8 mouse cellular contexts compared by ENCODE assay signal in the genomic region with DNA sequence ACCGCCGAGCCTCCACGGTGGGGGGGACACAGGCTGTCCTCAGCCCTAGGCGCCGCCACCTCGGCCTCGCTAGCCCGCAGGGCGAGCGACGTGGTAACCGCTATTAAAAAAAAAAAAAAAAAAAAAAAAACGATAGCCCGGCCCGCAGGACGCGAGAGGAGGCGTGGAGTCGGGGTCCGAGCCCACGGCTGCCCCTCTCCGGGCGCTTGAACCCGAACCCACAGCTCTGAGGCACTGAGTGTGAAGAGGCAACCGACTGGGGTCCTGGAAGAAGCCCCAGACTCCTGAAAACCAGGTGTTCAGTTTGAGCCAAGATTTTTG. TPM values are rescaled to one million over a fixed set of nuclear protein-coding genes. Genes with fewer than 3 reads are reported as not detected.
A peak's percentile ranks its signal among the peaks of the same experiment; 100 is the strongest.
DNase-seq lines count a peak whose midpoint lies in the region; ATAC-seq and TF ChIP-seq lines count a peak whose summit lies in the region.

No protein-coding gene starts in this region.

- TF ChIP-seq CTCF in kidney, adult 2 months (conservative IDR thresholded peaks at IDR 0.05; ENCODE audit: insufficient read depth, insufficient read length, low read depth, low read length), result no peak
- no peak for TF ChIP-seq CTCF in bone marrow macrophage, adult 2 months (IDR thresholded peaks at IDR 0.05; ENCODE audit: low read depth, low read length)

- H3K4me2 ChIP-seq in hindbrain, embryonic 13.5 days, result peak overlapping the region; percentile 73
- peak overlapping the region; percentile 72 for H3K4me2 ChIP-seq in midbrain, embryonic 14.5 days (ENCODE audit: low read length)

- no peaks in the 10 kb centered on the region for H3K9me3 ChIP-seq in hindbrain, embryonic 13.5 days
- no peaks in the 10 kb centered on the region for H3K9me3 ChIP-seq in midbrain, embryonic 14.5 days (ENCODE audit: control insufficient read depth, low read length)

- no peak for DNase-seq in kidney, adult 2 months
- no peak for DNase-seq in kidney, adult 8-10 months
- DNase-seq in midbrain, embryonic 14.5 days, result no peak
- DNase-seq in B cell, adult 2 months, result no peak
- DNase-seq in cerebellum, postnatal 36 days, result no peak
- no peak for DNase-seq in cerebellum, postnatal 4 days (ENCODE audit: low spot score in 2 of 2)

- no peak; the same call in 1 of the 2 replicates for ATAC-seq in hindbrain, embryonic 13.5 days (ENCODE audit: low FRiP score)
- 0 out of 2 replicates have a peak, but pooled peaks have one; percentile 16 for ATAC-seq in midbrain, embryonic 14.5 days (ENCODE audit: low FRiP score, low TSS enrichment)

- no peaks in the 10 kb centered on the region for H3K36me3 ChIP-seq in kidney, adult 2 months (ENCODE audit: control insufficient read depth, insufficient read depth, low read length)
- peaks cover 6% of the 10 kb centered on the region; the same call in 1 of the 2 replicates for H3K36me3 ChIP-seq in hindbrain, embryonic 13.5 days
- H3K36me3 ChIP-seq in midbrain, embryonic 14.5 days (ENCODE audit: control insufficient read depth, insufficient read depth, low read length), result no peaks in the 10 kb centered on the region

- peak overlapping the region; percentile 94 for H3K4me3 ChIP-seq in kidney, adult 2 months (ENCODE audit: insufficient read depth, low read depth, low read length)
- H3K4me3 ChIP-seq in bone marrow macrophage, adult 2 months (ENCODE audit: insufficient read depth, low read length), result peak overlapping the region; percentile 95
- peak overlapping the region; percentile 61 for H3K4me3 ChIP-seq in hindbrain, embryonic 13.5 days
- H3K4me3 ChIP-seq in midbrain, embryonic 14.5 days (replicated peaks; ENCODE audit: low read depth, low read length), result peak overlapping the region; percentile 69

- H3K9ac ChIP-seq in hindbrain, embryonic 13.5 days, result peak overlapping the region; percentile 82
- peak overlapping the region; percentile 85 for H3K9ac ChIP-seq in midbrain, embryonic 14.5 days (replicated peaks; ENCODE audit: low read length)

- H3K27ac ChIP-seq in kidney, adult 2 months (ENCODE audit: insufficient read depth, low read depth, low read length), result peak overlapping the region; percentile 49
- peak overlapping the region; percentile 47; the same call in 1 of the 2 replicates for H3K27ac ChIP-seq in bone marrow macrophage, adult 2 months (ENCODE audit: insufficient read depth, low read depth, low read length)
- H3K27ac ChIP-seq in hindbrain, embryonic 13.5 days, result peak overlapping the region; percentile 89
- peak overlapping the region; percentile 83 for H3K27ac ChIP-seq in midbrain, embryonic 14.5 days (replicated peaks; ENCODE audit: low read depth, low read length)

- under 1% methylated on average over 24 of the region's 25 CpGs for WGBS in kidney, adult 2 months
- under 1% methylated on average over 24 of the region's 25 CpGs for WGBS in hindbrain, embryonic 13.5 days
- WGBS in midbrain, embryonic 14.5 days, result 0% methylated on average over 24 of the region's 25 CpGs

- peaks cover 10% of the 10 kb centered on the region; the same call in 1 of the 2 replicates for H3K4me1 ChIP-seq in kidney, adult 2 months (ENCODE audit: control insufficient read depth, insufficient read depth, low read length)
- H3K4me1 ChIP-seq in bone marrow macrophage, adult 2 months (ENCODE audit: control insufficient read depth, insufficient read depth, low read length), result peaks cover 2% of the 10 kb centered on the region
- peaks cover 23% of the 10 kb centered on the region for H3K4me1 ChIP-seq in hindbrain, embryonic 13.5 days (replicated peaks)
- peaks cover 14% of the 10 kb centered on the region for H3K4me1 ChIP-seq in midbrain, embryonic 14.5 days (ENCODE audit: control insufficient read depth, insufficient read depth, low read length)

- no peak for TF ChIP-seq POLR2A in kidney, adult 2 months (IDR thresholded peaks at IDR 0.05; ENCODE audit: low read depth, low read length)
- no peak for TF ChIP-seq POLR2A in bone marrow macrophage, adult 2 months (IDR thresholded peaks at IDR 0.05; ENCODE audit: borderline replicate concordance, low read depth, low read length)

- no peaks in the 10 kb centered on the region for H3K27me3 ChIP-seq in kidney, adult 2 months (replicated peaks; ENCODE audit: control insufficient read depth, insufficient read depth, low read length)
- no peaks in the 10 kb centered on the region for H3K27me3 ChIP-seq in hindbrain, embryonic 13.5 days
- H3K27me3 ChIP-seq in midbrain, embryonic 14.5 days (ENCODE audit: control insufficient read depth, insufficient read depth, low read length), result no peaks in the 10 kb centered on the region

RNA-seq across cellular contexts. Expression of gene Snx25, which starts 11.9 kb away (rescaled TPM):
- 8.6 and 9.8 TPM in 2 replicates for polyA plus RNA-seq in kidney, adult 2 months (2012; rRNA removed)
- polyA plus RNA-seq in bone marrow macrophage, adult 2 months (2012; ENCODE audit: insufficient read depth, insufficient read length, missing spikeins), result 10.8 and 12.3 TPM in 2 replicates
- polyA plus RNA-seq in hindbrain, embryonic 13.5 days (2015; fragmentation: Nextera tagmentation; extraction: Ambion mirVana), result 6.4 TPM in 2 replicates
- polyA plus RNA-seq in midbrain, embryonic 14.5 days (2014; fragmentation: Nextera tagmentation; extraction: Ambion mirVana), result 14.0 and 16.0 TPM in 2 replicates

RNA-seq across cellular contexts. Expression of gene Cfap97, which starts 12.3 kb away (rescaled TPM):
- polyA plus RNA-seq in kidney, adult 2 months (2012; rRNA removed), result 6.2 and 7.4 TPM in 2 replicates
- polyA plus RNA-seq in bone marrow macrophage, adult 2 months (2012; ENCODE audit: insufficient read depth, insufficient read length, missing spikeins), result 9.4 and 14.1 TPM in 2 replicates
- 29.2 and 30.5 TPM in 2 replicates for polyA plus RNA-seq in hindbrain, embryonic 13.5 days (2015; fragmentation: Nextera tagmentation; extraction: Ambion mirVana)
- 26.2 and 30.6 TPM in 2 replicates for polyA plus RNA-seq in midbrain, embryonic 14.5 days (2014; fragmentation: Nextera tagmentation; extraction: Ambion mirVana)

RNA-seq across cellular contexts. Expression of gene Slc25a4, which starts 47.3 kb away (rescaled TPM):
- polyA plus RNA-seq in kidney, adult 2 months (2012; rRNA removed), result 502 TPM in 2 replicates
- 105 and 111 TPM in 2 replicates for polyA plus RNA-seq in bone marrow macrophage, adult 2 months (2012; ENCODE audit: insufficient read depth, insufficient read length, missing spikeins)
- polyA plus RNA-seq in hindbrain, embryonic 13.5 days (2015; fragmentation: Nextera tagmentation; extraction: Ambion mirVana), result 799 and 807 TPM in 2 replicates
- 795 and 885 TPM in 2 replicates for polyA plus RNA-seq in midbrain, embryonic 14.5 days (2014; fragmentation: Nextera tagmentation; extraction: Ambion mirVana)
